Mouse (Mus musculus): ENCODE measurements around the gene Smc4. TPM values are rescaled to one million over a fixed set of nuclear protein-coding genes. Genes with fewer than 3 reads are reported as not detected.

The Smc4 gene
- polyA plus RNA-seq, 1 experiment, result 14.2 TPM

- Histone ChIP-seq H3K36me3 (ENCODE audit: control insufficient read depth, insufficient read depth) (peaks cover 73% of the 10 kb centered on the region), H3K4me3 (no peak overlapping the region), H3K27me3 (ENCODE audit: control insufficient read depth, insufficient read depth, insufficient read length) (no peaks in the 10 kb centered on the region), H3K4me2 (ENCODE audit: low read depth) (no peak overlapping the region), H3K79me2 (ENCODE audit: control insufficient read depth, insufficient read depth) (peaks cover 15% of the 10 kb centered on the region), H3ac (ENCODE audit: control insufficient read depth, insufficient read length) (no peak overlapping the region)
- TF ChIP-seq MAX (IDR thresholded peaks at IDR 0.05; ENCODE audit: low read depth), result no peak
- no peak for TF ChIP-seq USF1 (IDR thresholded peaks at IDR 0.05; ENCODE audit: low read depth)
- no peak for TF ChIP-seq POLR2AphosphoS2 (IDR thresholded peaks at IDR 0.05; ENCODE audit: insufficient read length, low read depth)
- TF ChIP-seq REST (IDR thresholded peaks at IDR 0.05; ENCODE audit: insufficient read depth, insufficient read length), result no peak
- TF ChIP-seq TCF12 (IDR thresholded peaks at IDR 0.05; ENCODE audit: insufficient read depth, poor library complexity, severe bottlenecking), result no peak
- no peak for TF ChIP-seq MYOD1 (IDR thresholded peaks at IDR 0.05; ENCODE audit: control insufficient read depth in 1 of 3, insufficient read length in 2 of 3, low read depth in 2 of 3)
- no peak for TF ChIP-seq SRF (IDR thresholded peaks at IDR 0.05; ENCODE audit: control insufficient read depth, insufficient read length, low read depth)
- TF ChIP-seq MYOG (IDR thresholded peaks at IDR 0.05; ENCODE audit: control insufficient read depth in 1 of 3, insufficient read depth in 1 of 3, insufficient read length in 2 of 3, low read depth in 2 of 3), result no peak
- TF ChIP-seq POLR2A (IDR thresholded peaks at IDR 0.05; ENCODE audit: insufficient read length, low read depth), result no peak
- TF ChIP-seq E2F4 (IDR thresholded peaks at IDR 0.05; ENCODE audit: insufficient read depth), result no peak
These were observed 16.2 kb downstream of the Smc4 start for GRCm38 (mm10) chr3:69020764-69021163.

GRCm38 (mm10) chr3:69026133-69026783, 21.7 kb downstream of the Smc4 start:
- peaks cover 84% of the 10 kb centered on the region for H3K36me3 ChIP-seq (ENCODE audit: control insufficient read depth, insufficient read depth)
- no peak overlapping the region for H3ac ChIP-seq (ENCODE audit: control insufficient read depth, insufficient read length)
- H3K4me2 ChIP-seq (ENCODE audit: low read depth), result no peak overlapping the region
- H3K27me3 ChIP-seq (ENCODE audit: control insufficient read depth, insufficient read depth, insufficient read length), result no peaks in the 10 kb centered on the region
- TF ChIP-seq POLR2AphosphoS2 (IDR thresholded peaks at IDR 0.05; ENCODE audit: insufficient read length, low read depth), result no peak
- no peak for TF ChIP-seq POLR2A (IDR thresholded peaks at IDR 0.05; ENCODE audit: insufficient read length, low read depth)
- TF ChIP-seq TCF3 (IDR thresholded peaks at IDR 0.05; ENCODE audit: insufficient read length, low read depth), result no peak
- TF ChIP-seq MYOG (IDR thresholded peaks at IDR 0.05; ENCODE audit: control insufficient read depth in 1 of 3, insufficient read depth in 1 of 3, insufficient read length in 2 of 3, low read depth in 2 of 3), result no peak
- TF ChIP-seq REST (IDR thresholded peaks at IDR 0.05; ENCODE audit: insufficient read depth, insufficient read length), result no peak
- no peak for TF ChIP-seq MAX (IDR thresholded peaks at IDR 0.05; ENCODE audit: low read depth)
- TF ChIP-seq USF1 (IDR thresholded peaks at IDR 0.05; ENCODE audit: low read depth), result no peak
- TF ChIP-seq SRF (IDR thresholded peaks at IDR 0.05; ENCODE audit: control insufficient read depth, insufficient read length, low read depth), result no peak
- no peak for TF ChIP-seq MYOD1 (IDR thresholded peaks at IDR 0.05; ENCODE audit: control insufficient read depth in 1 of 3, insufficient read length in 2 of 3, low read depth in 2 of 3)
- TF ChIP-seq TCF12 (IDR thresholded peaks at IDR 0.05; ENCODE audit: insufficient read depth, poor library complexity, severe bottlenecking), result no peak
- no peak for TF ChIP-seq CEBPB (IDR thresholded peaks at IDR 0.05; ENCODE audit: insufficient read depth, poor library complexity, severe bottlenecking)
- TF ChIP-seq E2F4 (IDR thresholded peaks at IDR 0.05; ENCODE audit: insufficient read depth), result no peak
- peaks cover 5% of the 10 kb centered on the region for H3K79me2 ChIP-seq (ENCODE audit: control insufficient read depth, insufficient read depth)
- no peak overlapping the region for H3K4me3 ChIP-seq

- Histone ChIP-seq H3K79me2 (ENCODE audit: control insufficient read depth, insufficient read depth) (peaks cover 89% of the 10 kb centered on the region), H3K4me3 (no peak overlapping the region), H3K4me2 (ENCODE audit: low read depth) (peak overlapping the region; percentile 78), H3ac (ENCODE audit: control insufficient read depth, insufficient read length) (no peak overlapping the region), H3K36me3 (ENCODE audit: control insufficient read depth, insufficient read depth) (peaks cover 50% of the 10 kb centered on the region), H3K27me3 (ENCODE audit: control insufficient read depth, insufficient read depth, insufficient read length) (no peaks in the 10 kb centered on the region)
- TF ChIP-seq TCF12 (IDR thresholded peaks at IDR 0.05; ENCODE audit: insufficient read depth, poor library complexity, severe bottlenecking), result no peak
- no peak for TF ChIP-seq MYOG (IDR thresholded peaks at IDR 0.05; ENCODE audit: control insufficient read depth in 1 of 3, insufficient read depth in 1 of 3, insufficient read length in 2 of 3, low read depth in 2 of 3)
- TF ChIP-seq SRF (IDR thresholded peaks at IDR 0.05; ENCODE audit: control insufficient read depth, insufficient read length, low read depth), result no peak
- TF ChIP-seq MYOD1 (IDR thresholded peaks at IDR 0.05; ENCODE audit: control insufficient read depth in 1 of 3, insufficient read length in 2 of 3, low read depth in 2 of 3), result no peak
- TF ChIP-seq REST (IDR thresholded peaks at IDR 0.05; ENCODE audit: insufficient read depth, insufficient read length), result no peak
- TF ChIP-seq MAX (IDR thresholded peaks at IDR 0.05; ENCODE audit: low read depth), result no peak
- no peak for TF ChIP-seq USF1 (IDR thresholded peaks at IDR 0.05; ENCODE audit: low read depth)
These were observed 35.6 kb downstream of the Smc4 start for GRCm38 (mm10) chr3:69040105-69040504.

- Histone ChIP-seq H3ac (ENCODE audit: control insufficient read depth, insufficient read length) (no peak overlapping the region), H3K4me3 (peak overlapping the region; percentile 59), H3K27me3 (ENCODE audit: control insufficient read depth, insufficient read depth, insufficient read length) (no peaks in the 10 kb centered on the region), H3K36me3 (ENCODE audit: control insufficient read depth, insufficient read depth) (peaks cover 39% of the 10 kb centered on the region), H3K79me2 (ENCODE audit: control insufficient read depth, insufficient read depth) (peaks cover 81% of the 10 kb centered on the region), H3K4me2 (ENCODE audit: low read depth) (peak overlapping the region; percentile 78)
- TF ChIP-seq CEBPB (IDR thresholded peaks at IDR 0.05; ENCODE audit: insufficient read depth, poor library complexity, severe bottlenecking) (no peak), USF1 (IDR thresholded peaks at IDR 0.05; ENCODE audit: low read depth) (no peak), POLR2A (IDR thresholded peaks at IDR 0.05; ENCODE audit: insufficient read length, low read depth) (no peak), E2F4 (IDR thresholded peaks at IDR 0.05; ENCODE audit: insufficient read depth) (no peak), POLR2AphosphoS2 (IDR thresholded peaks at IDR 0.05; ENCODE audit: insufficient read length, low read depth) (no peak), MYOD1 (IDR thresholded peaks at IDR 0.05; ENCODE audit: control insufficient read depth in 1 of 3, insufficient read length in 2 of 3, low read depth in 2 of 3) (no peak)
These were observed 36.8 kb downstream of the Smc4 start for GRCm38 (mm10) chr3:69041298-69041697.

- TF ChIP-seq TCF12 (IDR thresholded peaks at IDR 0.05; ENCODE audit: insufficient read depth, poor library complexity, severe bottlenecking) (no peak), MAX (IDR thresholded peaks at IDR 0.05; ENCODE audit: low read depth) (no peak), MYOG (IDR thresholded peaks at IDR 0.05; ENCODE audit: control insufficient read depth in 1 of 3, insufficient read depth in 1 of 3, insufficient read length in 2 of 3, low read depth in 2 of 3) (no peak), POLR2AphosphoS2 (IDR thresholded peaks at IDR 0.05; ENCODE audit: insufficient read length, low read depth) (peak; percentile 48), USF1 (IDR thresholded peaks at IDR 0.05; ENCODE audit: low read depth) (no peak), POLR2A (IDR thresholded peaks at IDR 0.05; ENCODE audit: insufficient read length, low read depth) (peak; percentile 7), SRF (IDR thresholded peaks at IDR 0.05; ENCODE audit: control insufficient read depth, insufficient read length, low read depth) (no peak), E2F4 (IDR thresholded peaks at IDR 0.05; ENCODE audit: insufficient read depth) (no peak)
- peak overlapping the region; percentile 59 for H3K4me3 ChIP-seq
- peak overlapping the region; percentile 80 for H3ac ChIP-seq (ENCODE audit: control insufficient read depth, insufficient read length)
- peaks cover 20% of the 10 kb centered on the region for H3K36me3 ChIP-seq (ENCODE audit: control insufficient read depth, insufficient read depth)
- H3K4me2 ChIP-seq (ENCODE audit: low read depth), result peak overlapping the region; percentile 75
- H3K27me3 ChIP-seq (ENCODE audit: control insufficient read depth, insufficient read depth, insufficient read length), result no peaks in the 10 kb centered on the region
- peaks cover 52% of the 10 kb centered on the region for H3K79me2 ChIP-seq (ENCODE audit: control insufficient read depth, insufficient read depth)
These were observed 39.6 kb downstream of the Smc4 start for GRCm38 (mm10) chr3:69044167-69044591.
